Mouse (Mus musculus): Measurements from ENCODE around the gene Slc13a1.
"Not testable (repeated sequence)": the region's sequence is repeated elsewhere in the genome, so short reads cannot be mapped to it uniquely, and the experiment has no call there.

The Slc13a1 gene

DNA sequence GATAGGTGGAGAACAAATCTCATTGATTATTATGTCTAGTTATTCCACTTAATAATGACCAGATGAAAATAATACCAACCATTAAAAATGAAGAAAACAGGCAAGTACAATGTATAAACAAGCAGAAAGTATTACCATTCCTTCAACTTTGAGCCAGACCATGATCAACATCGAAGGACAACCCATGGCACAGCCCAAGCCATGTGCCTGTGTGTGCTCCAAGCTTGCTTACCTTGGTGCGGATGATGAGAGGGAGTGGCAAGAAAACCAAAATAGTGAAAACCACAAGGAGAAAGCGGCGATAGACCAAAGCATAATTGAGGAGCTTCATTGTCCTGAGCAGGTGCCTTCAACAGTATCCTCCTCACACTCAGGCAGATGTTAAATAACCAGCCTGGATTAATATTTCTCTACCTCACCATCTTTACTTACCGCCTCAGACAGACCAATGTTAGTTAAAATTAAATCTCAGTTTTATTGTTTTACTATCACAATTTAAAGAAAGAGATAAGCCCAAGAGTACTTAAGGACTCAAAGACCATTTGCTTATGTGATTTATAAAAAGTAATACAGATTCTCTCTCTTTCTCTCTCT lies at the start of gene Slc13a1:
Gene Slc13a1, minus strand, starts transcription at position 359 of the 594 bp plus-strand sequence.
- DNase-seq: no peak

DNA sequence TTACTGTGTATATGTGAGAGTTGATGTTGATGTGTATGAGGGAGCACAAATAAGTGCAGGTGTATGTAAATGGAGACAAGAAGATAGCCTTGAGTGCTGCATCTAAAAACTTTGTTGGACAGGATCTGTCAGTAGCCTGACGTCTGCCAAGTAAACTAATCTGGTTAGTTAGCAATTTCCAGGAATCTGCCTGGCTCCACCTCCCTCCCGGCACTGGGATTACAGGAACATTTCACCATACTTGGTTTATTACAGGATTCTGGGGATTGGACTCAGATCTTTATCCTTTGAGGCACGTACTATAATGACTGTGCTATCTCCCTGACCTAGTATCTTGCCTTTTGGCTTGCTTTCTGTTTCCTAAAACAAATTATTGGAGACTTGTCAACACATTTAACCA lies 40.0 kb upstream of the Slc13a1 start:
- DNase-seq: no peak

- no peak for DNase-seq
Observed at GRCm38 (mm10) chr6:24202226-24202625, 34.3 kb upstream of the Slc13a1 start.

GRCm38 (mm10) chr6:24200644-24201484 lies 33.0 kb upstream of the Slc13a1 start:
- DNase-seq: no peak

GRCm38 (mm10) chr6:24197501-24198195 lies 29.8 kb upstream of the Slc13a1 start:
- DNase-seq: not testable (repeated sequence)

GRCm38 (mm10) chr6:24196406-24196805 lies 28.5 kb upstream of the Slc13a1 start:
- not testable (repeated sequence) for DNase-seq

GRCm38 (mm10) chr6:24183439-24183838 lies 15.5 kb upstream of the Slc13a1 start:
- no peak for DNase-seq

DNA sequence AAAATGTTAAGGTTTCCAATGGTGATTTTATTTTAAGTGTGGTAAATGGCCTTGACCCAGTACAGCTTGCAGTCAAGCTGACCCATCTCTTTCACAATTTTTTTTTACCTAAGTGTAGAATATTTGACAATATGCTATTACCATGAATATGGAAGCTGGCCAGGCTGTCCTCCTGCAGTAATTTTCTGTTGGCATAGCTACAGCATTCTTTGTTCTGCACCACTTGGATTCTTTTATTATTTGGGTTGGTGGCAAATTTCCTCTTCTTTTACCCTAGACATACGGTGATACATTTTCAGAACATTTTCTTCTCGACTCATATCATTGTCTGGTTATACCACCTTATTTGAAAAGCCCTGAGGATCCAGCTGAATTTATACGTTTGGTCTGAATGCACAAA lies 7.5 kb upstream of the Slc13a1 start:
- DNase-seq: no peak

GRCm38 (mm10) chr6:24173951-24174350 lies 6.1 kb upstream of the Slc13a1 start:
- DNase-seq: no peak

GRCm38 (mm10) chr6:24172736-24173135 lies 4.8 kb upstream of the Slc13a1 start:
- DNase-seq: no peak

DNA sequence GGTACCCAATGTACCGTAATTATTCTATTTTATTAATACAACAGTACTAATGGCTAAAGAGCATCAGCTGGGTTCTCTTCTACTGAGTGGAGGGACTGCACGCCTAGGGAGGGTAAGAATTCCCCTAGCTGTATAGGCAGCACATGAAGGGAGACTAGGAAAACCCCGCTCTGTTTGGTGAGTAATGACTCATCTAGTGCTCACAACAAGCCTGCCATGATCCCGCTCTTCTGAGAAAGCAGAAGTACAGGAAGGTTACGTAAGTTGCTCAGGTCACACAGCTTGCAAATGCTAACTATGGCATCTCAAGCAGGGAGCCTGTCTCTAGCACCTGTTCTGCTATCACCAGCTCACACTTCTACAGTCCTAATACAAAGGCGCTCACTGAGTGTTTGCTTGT lies 1.1 kb downstream of the Slc13a1 start:
- DNase-seq: no peak

DNA sequence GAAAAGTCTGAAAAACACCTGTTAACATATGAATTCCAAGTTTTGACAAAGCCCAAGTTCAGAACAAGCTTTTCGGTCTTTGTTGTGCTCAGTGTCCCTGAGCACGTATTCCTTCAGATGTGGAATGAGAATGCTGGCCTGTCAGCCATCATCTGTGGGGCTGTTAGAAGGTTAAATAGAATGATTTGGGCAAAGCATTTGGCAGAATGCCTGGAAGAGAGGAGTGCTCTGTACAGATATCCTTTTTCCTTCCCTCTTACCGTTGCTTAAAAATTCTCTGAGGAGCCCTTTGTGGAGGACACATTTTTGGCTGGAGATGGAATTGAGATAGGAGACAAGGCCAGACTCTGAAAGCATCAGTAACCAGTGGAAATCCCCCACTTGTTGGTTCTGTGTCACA lies 2.6 kb downstream of the Slc13a1 start:
- no peak for DNase-seq

- DNase-seq: no peak
Observed at GRCm38 (mm10) chr6:24159795-24160194, 8.1 kb downstream of the Slc13a1 start.

DNA sequence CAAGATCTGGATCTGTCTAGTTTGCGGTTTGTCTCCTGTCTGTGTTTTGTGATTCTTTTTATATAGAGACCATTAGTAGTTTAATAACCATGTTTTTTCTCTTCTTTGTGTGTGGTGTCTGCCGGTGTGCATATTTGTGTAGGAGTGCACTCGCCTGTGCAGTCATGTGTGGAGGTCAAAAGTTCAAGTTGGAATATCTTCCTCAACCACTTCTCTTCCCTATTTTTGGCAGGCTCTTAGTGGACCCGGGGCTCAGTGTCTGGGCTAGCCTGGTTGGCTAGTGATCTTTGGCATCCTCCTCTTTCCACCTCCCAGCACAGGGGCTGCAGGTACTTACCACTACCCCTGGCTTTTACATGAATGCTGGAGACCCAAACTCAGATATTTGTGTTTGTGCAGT lies 13.0 kb downstream of the Slc13a1 start:
- no peak for DNase-seq

GRCm38 (mm10) chr6:24132951-24133350 lies 34.9 kb downstream of the Slc13a1 start:
- no peak for DNase-seq

GRCm38 (mm10) chr6:24122632-24123031 lies 45.3 kb downstream of the Slc13a1 start:
- DNase-seq: no peak

GRCm38 (mm10) chr6:24111614-24112013 lies 56.3 kb downstream of the Slc13a1 start:
- DNase-seq: no peak

DNA sequence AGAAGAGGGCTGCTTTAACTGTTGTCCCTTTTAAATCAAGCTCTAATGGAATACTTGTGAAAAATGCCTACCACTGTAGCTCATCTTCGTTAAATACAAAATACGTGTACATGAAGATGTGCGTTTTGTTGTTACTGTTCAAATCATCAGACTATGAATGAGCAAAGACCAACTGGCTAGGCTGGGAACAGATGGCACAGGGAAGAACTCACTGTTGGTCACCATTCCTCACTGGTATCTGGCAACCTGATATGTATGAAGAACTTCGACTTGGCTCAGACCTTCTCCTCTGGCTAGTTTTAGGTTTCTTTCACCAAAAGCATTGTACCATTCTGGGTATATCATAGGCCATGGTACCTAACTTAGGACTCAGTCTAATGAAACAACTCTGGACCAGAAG lies 59.4 kb downstream of the Slc13a1 start:
- DNase-seq: no peak

DNA sequence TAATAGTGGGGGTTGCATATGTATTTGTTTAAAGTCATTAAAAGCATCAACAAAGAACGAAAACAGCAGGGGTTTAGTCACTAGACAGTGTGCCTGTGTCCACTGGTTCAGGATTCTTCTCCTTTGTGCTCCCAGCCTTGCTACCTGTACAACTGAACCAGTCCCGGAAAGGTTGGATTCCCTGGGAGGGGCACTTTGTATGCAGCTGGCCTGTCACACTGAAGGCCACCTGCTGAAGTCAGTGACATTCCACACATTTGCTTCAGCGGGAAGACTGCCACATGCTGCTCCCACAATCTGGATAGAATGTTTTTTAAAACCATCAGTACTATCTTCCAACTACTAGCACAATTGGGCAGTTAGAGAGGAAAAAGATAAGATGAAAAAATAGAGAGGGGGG lies 61.7 kb downstream of the Slc13a1 start:
- DNase-seq: peak; percentile 4

DNA sequence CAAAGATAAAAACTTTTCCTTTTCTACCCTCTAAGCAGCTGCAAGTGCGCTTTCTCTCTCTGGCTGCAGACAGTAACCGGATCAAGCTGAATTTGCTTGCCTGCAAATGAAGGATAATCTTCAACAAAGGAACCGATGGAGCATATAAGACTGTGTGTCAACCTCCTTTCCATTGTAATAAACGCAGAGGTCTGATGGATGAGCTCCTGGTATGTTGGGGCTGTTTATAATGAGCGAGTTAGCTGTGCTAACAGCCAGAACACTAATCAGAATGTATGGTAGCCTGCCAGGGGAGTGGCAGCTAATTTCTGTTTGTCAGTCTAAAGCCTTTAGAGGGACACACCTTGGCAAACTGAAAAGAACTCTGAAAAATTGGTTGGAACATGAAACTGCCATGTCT lies 62.2 kb downstream of the Slc13a1 start:
- DNase-seq: peak; percentile 13

DNA sequence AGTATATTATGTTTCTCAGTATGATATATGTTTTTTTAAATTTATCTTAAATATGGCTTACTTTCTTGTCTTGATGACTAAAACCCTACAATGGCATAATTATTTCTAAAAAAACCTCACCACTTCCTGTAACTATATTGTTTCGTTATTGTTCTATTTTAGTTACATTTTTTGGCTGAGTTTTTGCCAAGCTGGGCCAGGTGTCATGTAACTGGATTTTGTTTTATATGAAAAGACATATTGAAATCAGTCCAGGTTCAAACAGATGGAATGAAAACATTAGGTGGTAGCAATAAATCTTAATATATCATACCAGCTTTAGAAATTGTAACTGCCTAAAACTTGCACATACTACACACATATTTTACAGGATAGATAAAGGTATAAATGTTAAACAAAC lies 66.6 kb downstream of the Slc13a1 start:
- no peak for DNase-seq

GRCm38 (mm10) chr6:24100705-24101104 lies 67.2 kb downstream of the Slc13a1 start:
- DNase-seq: no peak

- no peak for DNase-seq
Observed at GRCm38 (mm10) chr6:24097400-24097799, 70.5 kb downstream of the Slc13a1 start.

DNA sequence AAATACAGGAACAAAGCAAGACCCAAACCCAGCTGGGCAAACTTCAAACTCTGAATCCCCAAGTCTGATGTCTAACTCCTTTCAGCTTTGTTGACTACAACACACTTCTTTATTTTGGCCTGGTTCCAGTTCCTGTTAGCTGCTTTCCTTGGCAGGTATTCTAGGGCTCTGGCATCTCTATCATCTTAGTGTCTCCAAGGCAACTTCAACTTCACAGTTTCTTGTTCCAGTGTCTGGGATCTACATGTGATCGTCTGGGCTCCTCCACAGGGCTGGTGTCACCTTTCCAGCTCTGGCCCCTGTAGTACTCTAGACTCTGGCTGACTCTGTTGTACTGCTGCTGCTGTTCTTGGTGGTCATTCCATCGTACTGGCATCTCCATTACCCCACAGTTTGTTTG lies 91.8 kb downstream of the Slc13a1 start:
- DNase-seq: no peak
